Mouse (Mus musculus) liver, postnatal 0 days (tissue): Measurements from ENCODE around the gene Stac2. TPM values are rescaled to one million over a fixed set of nuclear protein-coding genes. Genes with fewer than 3 reads are reported as not detected.

Source experiments
- ATAC-seq: fragments of 200-750 bp; cut with Nextera tagmentation; 2 replicates; pipeline ENCODE4 v1.8.0; 2017; ENCODE audit warnings: mild to moderate bottlenecking, moderate library complexity
- DNase-seq: peaks from one replicate; pipeline ENCODE4 v3.0.0-alpha.2; 2016
- H3K27ac ChIP-seq: fragments of 300-500 bp; sonication (generic); 2 replicates; pipeline ENCODE4 v1.5.1; 2014; ENCODE audit warnings: antibody characterized with exemption, moderate library complexity, mild to moderate bottlenecking, low read depth
- H3K27me3 ChIP-seq: fragments of 300-500 bp; sonication (generic); 2 replicates; pipeline ENCODE4 v1.6.1; 2014; ENCODE audit warnings: low read length, control low read depth, mixed read lengths; ENCODE audit not compliant: insufficient read depth
- H3K36me3 ChIP-seq: fragments of 300-500 bp; sonication (generic); replicated peaks from 2 replicates; pipeline ENCODE4 v1.6.1; 2014; ENCODE audit warnings: mild to moderate bottlenecking, control low read depth, low read length, moderate library complexity, mixed read lengths; ENCODE audit not compliant: insufficient read depth
- H3K4me1 ChIP-seq: fragments of 300-500 bp; sonication (generic); 2 replicates; pipeline ENCODE4 v1.6.1; 2014; ENCODE audit warnings: antibody characterized with exemption, mild to moderate bottlenecking, control low read depth; ENCODE audit not compliant: insufficient read depth
- H3K4me2 ChIP-seq: fragments of 300-500 bp; sonication (generic); 2 replicates; pipeline ENCODE4 v1.6.1; 2014; ENCODE audit warnings: low read depth, mild to moderate bottlenecking, low read length, moderate library complexity, mixed read lengths
- H3K4me3 ChIP-seq: fragments of 300-500 bp; sonication (generic); 2 replicates; pipeline ENCODE4 v1.5.1; 2014; ENCODE audit warnings: low read depth, low read length
- H3K9ac ChIP-seq: fragments of 300-500 bp; sonication (generic); replicated peaks from 2 replicates; pipeline ENCODE4 v1.6.1; 2014; ENCODE audit warnings: mild to moderate bottlenecking, moderate library complexity
- H3K9me3 ChIP-seq: fragments of 300-500 bp; sonication (generic); 2 replicates; pipeline ENCODE4 v1.6.1; 2016; ENCODE audit warnings: mild to moderate bottlenecking, control low read depth, low read length, mixed read lengths
- CTCF ChIP-seq: sonication (generic); IDR thresholded peaks from 2 replicates; pipeline ENCODE4 v1.5.1; 2016; ENCODE audit warnings: antibody characterized with exemption, low read depth
- EP300 ChIP-seq: IDR thresholded peaks from 2 replicates; pipeline ENCODE4 v1.6.1; 2016; ENCODE audit warnings: antibody characterized with exemption, low read depth, mild to moderate bottlenecking
- WGBS: fragments of 180-500 bp; shearing (Covaris S2); extraction: QIAGEN DNeasy Blood & Tissue Kit; methylation state at CpG from one replicate; pipeline ENCODE4 v1.1.7; 2014; ENCODE audit not compliant: insufficient replicate concordance; 5-methylcytosine and 5-hydroxymethylcytosine counted together
- polyA plus RNA-seq: library from polyadenylated mRNA; unstranded; fragments of >200 nt; fragmentation: Nextera tagmentation; extraction: Ambion mirVana; gene quantifications from 2 replicates; pipeline ENCODE4 v1.2.1, GENCODE M21; 2015

The Stac2 gene
- polyA plus RNA-seq, 1 experiment from 2014 or later: 0.07 TPM

- no peak overlapping the region for H3K4me2 ChIP-seq
- peaks cover 16% of the 10 kb centered on the region for H3K27me3 ChIP-seq
- 59% methylated on average over 1 of the region's 1 CpGs for WGBS
- TF ChIP-seq CTCF (no peak), EP300 (no peak)
- no peak overlapping the region for H3K9ac ChIP-seq
- H3K9me3 ChIP-seq: no peaks in the 10 kb centered on the region
- H3K4me3 ChIP-seq: no peak overlapping the region
- 0 out of 2 replicates have a peak, but pooled peaks cover 1% of the 10 kb centered on the region for H3K4me1 ChIP-seq
- no peak overlapping the region for H3K27ac ChIP-seq
- no peaks in the 10 kb centered on the region for H3K36me3 ChIP-seq
- ATAC-seq: no peak
- no peak for DNase-seq
Observed at GRCm38 (mm10) chr11:98046466-98046865, 6.8 kb downstream of the Stac2 start.

DNA sequence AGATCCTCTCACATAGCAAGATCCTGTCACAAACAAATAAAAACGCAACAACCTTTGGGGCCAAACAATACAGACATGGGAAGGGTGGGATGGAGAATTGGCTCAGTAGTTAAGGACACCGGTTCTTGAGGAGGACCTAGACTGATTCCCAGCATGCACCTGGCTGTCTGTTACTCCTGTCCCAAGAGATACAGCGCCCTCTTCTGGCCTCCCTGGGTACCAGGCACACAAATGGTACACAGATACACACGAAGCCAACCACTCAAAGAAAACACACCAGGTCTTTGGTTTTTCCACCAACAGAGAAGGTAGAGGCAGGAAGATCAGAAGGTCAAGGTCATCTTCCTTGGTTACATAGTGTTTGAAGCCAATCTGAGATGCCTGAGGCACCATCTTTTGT lies 7.7 kb downstream of the Stac2 start:
- Histone ChIP-seq H3K4me3 (no peak overlapping the region), H3K9ac (no peak overlapping the region), H3K4me2 (no peak overlapping the region), H3K4me1 (no peaks in the 10 kb centered on the region), H3K27me3 (peaks cover 7% of the 10 kb centered on the region), H3K27ac (no peak overlapping the region), H3K9me3 (no peaks in the 10 kb centered on the region), H3K36me3 (no peaks in the 10 kb centered on the region)
- no peak for ATAC-seq
- WGBS: 66% methylated on average over 4 of the region's 4 CpGs
- DNase-seq: no peak
- TF ChIP-seq EP300 (no peak), CTCF (peak; percentile 48)

DNA sequence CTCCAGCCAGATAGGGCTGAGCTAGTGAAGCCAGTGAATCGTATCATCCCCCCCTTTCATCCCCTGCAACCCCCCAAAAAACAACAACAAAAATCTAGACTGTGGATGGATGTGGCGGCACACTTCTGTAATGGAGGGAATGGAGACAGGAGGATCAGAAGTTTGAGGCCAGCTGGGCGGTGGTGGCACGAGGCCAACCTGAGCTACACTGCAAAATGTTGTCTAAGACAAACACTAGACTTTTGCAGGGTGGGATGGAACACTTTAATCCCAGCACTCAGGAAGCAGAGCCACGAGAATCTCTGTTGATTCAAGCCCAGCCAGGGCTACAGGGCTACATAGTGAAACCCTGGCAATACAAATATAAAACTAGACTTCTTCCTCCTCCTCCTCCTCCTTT lies 9.2 kb downstream of the Stac2 start:
- Histone ChIP-seq H3K4me1 (no peaks in the 10 kb centered on the region), H3K36me3 (no peaks in the 10 kb centered on the region), H3K27ac (no peak overlapping the region), H3K4me3 (no peak overlapping the region), H3K9ac (no peak overlapping the region), H3K27me3 (no peaks in the 10 kb centered on the region), H3K9me3 (no peaks in the 10 kb centered on the region), H3K4me2 (no peak overlapping the region)
- DNase-seq: no peak
- ATAC-seq: no peak
- TF ChIP-seq EP300 (no peak), CTCF (no peak)
- WGBS: 67% methylated on average over 5 of the region's 5 CpGs

- Histone ChIP-seq H3K27ac (no peak overlapping the region), H3K9ac (no peak overlapping the region), H3K27me3 (no peaks in the 10 kb centered on the region), H3K36me3 (no peaks in the 10 kb centered on the region), H3K4me1 (no peaks in the 10 kb centered on the region), H3K4me3 (no peak overlapping the region), H3K4me2 (no peak overlapping the region), H3K9me3 (no peaks in the 10 kb centered on the region)
- ATAC-seq: no peak
- DNase-seq: no peak
- 64% methylated on average over 6 of the region's 6 CpGs for WGBS
- TF ChIP-seq EP300 (no peak), CTCF (no peak)
Observed at GRCm38 (mm10) chr11:98042741-98043140, 10.5 kb downstream of the Stac2 start.

GRCm38 (mm10) chr11:98040975-98041374 lies 12.3 kb downstream of the Stac2 start:
- TF ChIP-seq EP300: no peak
- TF ChIP-seq CTCF: no peak
- H3K4me3 ChIP-seq: no peak overlapping the region
- peaks cover under 1% of the 10 kb centered on the region; the same call in 1 of the 2 replicates for H3K4me1 ChIP-seq
- ATAC-seq (no peak), DNase-seq (no peak)
- H3K36me3 ChIP-seq: no peaks in the 10 kb centered on the region
- no peak overlapping the region for H3K27ac ChIP-seq
- 67% methylated on average over 8 of the region's 8 CpGs for WGBS
- H3K9ac ChIP-seq: 0 out of 2 replicates have a peak overlapping the region, but pooled peaks have one; percentile 12
- H3K27me3 ChIP-seq: peaks cover 9% of the 10 kb centered on the region
- H3K4me2 ChIP-seq: no peak overlapping the region
- no peaks in the 10 kb centered on the region for H3K9me3 ChIP-seq

- Histone ChIP-seq H3K4me3 (no peak overlapping the region), H3K27ac (no peak overlapping the region), H3K27me3 (peaks cover 15% of the 10 kb centered on the region), H3K36me3 (no peaks in the 10 kb centered on the region), H3K4me2 (no peak overlapping the region), H3K9me3 (no peaks in the 10 kb centered on the region), H3K9ac (no peak overlapping the region), H3K4me1 (peaks cover 2% of the 10 kb centered on the region; the same call in 1 of the 2 replicates)
- 64% methylated on average over 14 of the region's 14 CpGs for WGBS
- ATAC-seq (no peak), DNase-seq (no peak)
- TF ChIP-seq EP300: no peak
- no peak for TF ChIP-seq CTCF
Observed at GRCm38 (mm10) chr11:98037871-98038270, 15.4 kb downstream of the Stac2 start.

DNA sequence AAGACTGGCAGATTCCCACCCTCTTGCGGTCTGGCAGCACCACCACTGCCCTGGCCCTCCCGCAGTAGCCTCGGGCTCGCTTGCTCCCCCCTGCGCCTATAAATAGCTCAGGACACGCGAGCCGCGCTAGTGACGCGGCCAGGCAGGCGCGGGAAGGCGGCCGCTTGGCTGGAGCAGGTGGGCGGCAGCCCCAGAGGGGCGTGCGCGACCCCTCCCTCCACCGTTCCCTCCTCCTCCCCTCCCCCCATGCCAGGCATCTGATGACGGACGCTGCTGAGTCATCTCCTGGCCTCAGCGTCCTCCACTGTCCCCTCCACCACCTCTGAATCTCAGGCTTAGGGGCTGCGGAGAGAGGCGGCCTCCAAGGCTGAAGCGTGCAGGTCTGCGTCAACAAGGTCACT lies 17.3 kb downstream of the Stac2 start:
- Histone ChIP-seq H3K27ac (no peak overlapping the region), H3K4me3 (peak overlapping the region; percentile 14; the same call in 1 of the 2 replicates), H3K4me1 (peaks cover 2% of the 10 kb centered on the region; the same call in 1 of the 2 replicates), H3K9me3 (no peaks in the 10 kb centered on the region), H3K36me3 (peaks cover 4% of the 10 kb centered on the region; the same call in 1 of the 2 replicates), H3K4me2 (peak overlapping the region; percentile 53; the same call in 1 of the 2 replicates), H3K9ac (no peak overlapping the region), H3K27me3 (peaks cover 15% of the 10 kb centered on the region)
- TF ChIP-seq CTCF (no peak), EP300 (no peak)
- no peak for DNase-seq
- no peak for ATAC-seq
- 1% methylated on average over 26 of the region's 27 CpGs for WGBS
